Mouse (Mus musculus): ENCODE measurements around the gene Btbd35f22. TPM values are rescaled to one million over a fixed set of nuclear protein-coding genes. Genes with fewer than 3 reads are reported as not detected.
"Not testable (repeated sequence)": the region's sequence is repeated elsewhere in the genome, so short reads cannot be mapped to it uniquely, and the experiment has no call there.

Gene Btbd35f22
- total RNA-seq (2021): not detected
- long read RNA-seq, experiment 1: 0 reads
- long read RNA-seq, experiment 2: 0 reads

GRCm38 (mm10) chrX:32047529-32047928 is at the start of gene Btbd35f22:
Gene Btbd35f22, plus strand, starts transcription at chrX:32047829.
- DNase-seq; intact Hi-C loops (cut with DNase I): not testable (repeated sequence)

Other genes starting within 250 kb of the Btbd35f22 start
- not detected for gene Gm21637, start 85.8 kb upstream of the Btbd35f22 start, total RNA-seq (2021)
- not detected for gene Btbd35f2, start 230.6 kb downstream of the Btbd35f22 start, total RNA-seq (2021)